Mouse (Mus musculus): ENCODE results near the gene Ttc28. TPM values are rescaled to one million over a fixed set of nuclear protein-coding genes. Genes with fewer than 3 reads are reported as not detected.

Gene Ttc28
- total RNA-seq, 1 experiment = 5.8 TPM

DNA sequence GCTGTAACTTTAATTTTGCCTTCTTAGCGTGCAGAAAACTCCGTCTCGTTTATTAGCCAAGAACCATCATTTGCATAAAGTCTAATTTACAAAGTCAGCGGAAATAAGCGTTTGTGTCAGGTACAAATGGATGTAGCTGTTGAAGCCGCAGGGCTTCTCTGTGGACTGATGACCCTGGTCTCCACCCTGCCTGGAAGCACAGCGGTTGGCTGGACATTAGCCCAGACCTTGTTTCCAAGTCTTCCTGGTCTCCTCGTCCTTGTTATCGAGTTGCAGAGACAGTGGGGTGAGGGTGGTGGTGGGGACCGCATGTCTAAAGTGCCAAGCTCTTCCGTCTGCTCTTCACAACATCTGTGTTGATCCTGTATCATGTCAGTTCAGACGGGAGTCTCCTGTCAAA lies 246.1 kb downstream of the Ttc28 start:
- no peaks in the 10 kb centered on the region for H3K36me3 ChIP-seq (ENCODE audit: control insufficient read depth, insufficient read depth, low read length, poor library complexity, severe bottlenecking)
- in situ Hi-C loops (cut with MboI; ENCODE audit: low sequenced_read_pairs in 2 of 2, unreplicated experiment in 2 of 2) = no loop called here
- H3K4me1 ChIP-seq (ENCODE audit: control insufficient read depth in 2 of 2, insufficient read depth in 2 of 2, low read length in 2 of 2, poor library complexity in 1 of 2) = peaks cover 9 to 32% of the 10 kb centered on the region in 2 experiments; a peak in 3 of 4 replicates
- no peak overlapping the region for H3K9ac ChIP-seq (ENCODE audit: insufficient read depth, low read depth, low read length, poor library complexity, severe bottlenecking)
- TF ChIP-seq ZNF384 (IDR thresholded peaks at IDR 0.05; ENCODE audit: low read depth, low read length) (no peak), ZC3H11A (IDR thresholded peaks at IDR 0.05; ENCODE audit: borderline replicate concordance, low read depth, low read length) (no peak), MAFK (IDR thresholded peaks at IDR 0.05; ENCODE audit: insufficient read depth, low read depth, low read length) (no peak)
- H3K9me3 ChIP-seq (ENCODE audit: control insufficient read depth, insufficient read depth, low read depth, low read length) = no peaks in the 10 kb centered on the region
- H3K4me3 ChIP-seq (ENCODE audit: insufficient read depth in 1 of 2, low read depth in 1 of 2, low read length in 2 of 2, poor library complexity in 1 of 2, severe bottlenecking in 1 of 2) = no peak overlapping the region
- no peak for DNase-seq (ENCODE audit: low read depth, low spot score)
- no peak overlapping the region for H3K27ac ChIP-seq (ENCODE audit: insufficient read depth, low read depth, low read length, poor library complexity, severe bottlenecking)

DNA sequence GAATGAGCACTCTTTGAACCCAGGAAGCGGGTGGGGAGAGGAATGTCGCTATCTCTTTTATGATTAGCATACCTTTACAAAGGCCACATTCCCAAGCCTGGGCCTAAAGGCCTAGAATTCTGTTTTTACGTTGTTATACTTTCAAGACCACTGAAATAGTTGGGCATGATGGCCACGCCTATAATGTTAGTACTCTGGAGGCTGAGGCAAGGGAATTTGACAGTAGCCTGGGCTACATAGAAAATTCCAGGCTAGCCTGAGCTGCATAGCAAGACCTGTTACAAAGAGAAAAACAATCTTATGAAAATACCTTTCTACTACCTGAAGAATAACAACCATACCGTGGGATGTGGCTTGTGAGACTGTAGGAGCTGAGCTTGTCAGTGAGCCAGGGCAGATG lies 248.2 kb downstream of the Ttc28 start:
- Histone ChIP-seq H3K9ac (ENCODE audit: insufficient read depth, low read depth, low read length, poor library complexity, severe bottlenecking) (no peak overlapping the region), H3K4me3 (ENCODE audit: insufficient read depth in 1 of 2, low read depth in 1 of 2, low read length in 2 of 2, poor library complexity in 1 of 2, severe bottlenecking in 1 of 2) (no peak overlapping the region), H3K36me3 (ENCODE audit: control insufficient read depth, insufficient read depth, low read length, poor library complexity, severe bottlenecking) (no peaks in the 10 kb centered on the region), H3K4me1 (ENCODE audit: control insufficient read depth in 2 of 2, insufficient read depth in 2 of 2, low read length in 2 of 2, poor library complexity in 1 of 2) (peaks cover 9 to 34% of the 10 kb centered on the region in 2 experiments; a peak in 3 of 4 replicates), H3K9me3 (ENCODE audit: control insufficient read depth, insufficient read depth, low read depth, low read length) (no peaks in the 10 kb centered on the region), H3K27ac (ENCODE audit: insufficient read depth, low read depth, low read length, poor library complexity, severe bottlenecking) (peak overlapping the region; percentile 57)
- in situ Hi-C loops (cut with MboI; ENCODE audit: low sequenced_read_pairs in 2 of 2, unreplicated experiment in 2 of 2) = no loop called here
- no peak for TF ChIP-seq CHD2 (IDR thresholded peaks at IDR 0.05; ENCODE audit: low read depth, low read length)
- no peak for TF ChIP-seq MAFK (IDR thresholded peaks at IDR 0.05; ENCODE audit: insufficient read depth, low read depth, low read length)
- no peak for TF ChIP-seq ZNF384 (IDR thresholded peaks at IDR 0.05; ENCODE audit: low read depth, low read length)
- TF ChIP-seq ZC3H11A (IDR thresholded peaks at IDR 0.05; ENCODE audit: borderline replicate concordance, low read depth, low read length) = no peak
- no peak for TF ChIP-seq HCFC1 (IDR thresholded peaks at IDR 0.05; ENCODE audit: borderline replicate concordance, insufficient read depth, low read length)
- peak; percentile 45 for DNase-seq (ENCODE audit: low read depth, low spot score)

DNA sequence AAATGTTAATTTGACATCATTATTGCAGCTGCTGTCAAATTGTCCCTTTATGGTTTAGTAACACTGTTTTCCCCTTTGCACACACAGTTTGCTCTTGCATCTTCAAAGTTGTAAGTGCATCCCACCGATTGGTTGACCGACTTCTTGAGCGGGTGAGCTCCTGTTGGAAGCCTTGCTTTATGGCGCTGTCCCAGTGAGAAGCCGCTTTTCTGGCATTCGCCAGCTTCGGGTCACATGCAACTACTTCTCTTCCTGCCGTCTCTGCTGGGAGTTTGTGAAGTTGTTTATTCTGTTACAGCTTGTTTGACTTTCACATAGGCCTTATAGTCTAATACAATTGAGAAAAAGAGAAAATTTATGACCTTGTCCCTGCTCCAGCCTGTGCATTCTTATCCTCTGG lies 250.5 kb downstream of the Ttc28 start:
- no peak overlapping the region for H3K4me3 ChIP-seq (ENCODE audit: insufficient read depth in 1 of 2, low read depth in 1 of 2, low read length in 2 of 2, poor library complexity in 1 of 2, severe bottlenecking in 1 of 2)
- no peak for TF ChIP-seq CHD2 (IDR thresholded peaks at IDR 0.05; ENCODE audit: low read depth, low read length)
- no peak for TF ChIP-seq ZC3H11A (IDR thresholded peaks at IDR 0.05; ENCODE audit: borderline replicate concordance, low read depth, low read length)
- no peak for TF ChIP-seq ZNF384 (IDR thresholded peaks at IDR 0.05; ENCODE audit: low read depth, low read length)
- no peak for TF ChIP-seq HCFC1 (IDR thresholded peaks at IDR 0.05; ENCODE audit: borderline replicate concordance, insufficient read depth, low read length)
- TF ChIP-seq MAFK (IDR thresholded peaks at IDR 0.05; ENCODE audit: insufficient read depth, low read depth, low read length) = no peak
- in situ Hi-C loops (cut with MboI; ENCODE audit: low sequenced_read_pairs in 2 of 2, unreplicated experiment in 2 of 2) = no loop called here

DNA sequence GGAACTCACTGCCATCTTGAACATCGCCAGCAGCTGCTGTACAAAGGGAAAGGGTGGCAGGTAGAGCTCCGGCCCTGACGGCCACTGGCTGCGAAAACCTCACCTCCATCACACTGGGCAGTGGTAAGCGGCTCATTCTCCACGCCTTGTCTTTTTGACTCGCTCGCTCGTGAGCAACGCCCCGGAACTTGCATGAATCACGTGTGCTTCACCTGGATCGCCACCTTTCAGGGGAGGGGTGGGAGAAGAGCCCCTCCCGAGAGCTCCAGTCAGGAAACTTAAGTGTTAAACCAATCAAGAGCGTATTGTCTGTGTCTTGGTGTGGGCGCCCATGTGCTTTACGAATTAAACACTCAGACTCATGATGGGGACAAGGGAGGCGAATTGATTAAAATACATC lies 252.0 kb downstream of the Ttc28 start:
- Histone ChIP-seq H3K4me3 (ENCODE audit: insufficient read depth in 1 of 2, low read depth in 1 of 2, low read length in 2 of 2, poor library complexity in 1 of 2, severe bottlenecking in 1 of 2) (peak overlapping the region in 1 of 2 experiments; percentile 36; a peak in 1 of 4 replicates), H3K9ac (ENCODE audit: insufficient read depth, low read depth, low read length, poor library complexity, severe bottlenecking) (peak overlapping the region; percentile 13; the same call in 1 of the 2 replicates), H3K27ac (ENCODE audit: insufficient read depth, low read depth, low read length, poor library complexity, severe bottlenecking) (no peak overlapping the region), H3K9me3 (ENCODE audit: control insufficient read depth, insufficient read depth, low read depth, low read length) (no peaks in the 10 kb centered on the region), H3K36me3 (ENCODE audit: control insufficient read depth, insufficient read depth, low read length, poor library complexity, severe bottlenecking) (no peaks in the 10 kb centered on the region), H3K4me1 (ENCODE audit: control insufficient read depth in 2 of 2, insufficient read depth in 2 of 2, low read length in 2 of 2, poor library complexity in 1 of 2) (peaks cover 7 to 19% of the 10 kb centered on the region in 2 experiments; a peak in 3 of 4 replicates)
- no peak for DNase-seq (ENCODE audit: low read depth, low spot score)
- in situ Hi-C loops (cut with MboI; ENCODE audit: low sequenced_read_pairs in 2 of 2, unreplicated experiment in 2 of 2) = no loop called here
- TF ChIP-seq ZC3H11A (IDR thresholded peaks at IDR 0.05; ENCODE audit: borderline replicate concordance, low read depth, low read length) = no peak

More for the DNA sequence above, 250.5 kb downstream of the Ttc28 start:
- no peak overlapping the region for H3K9ac ChIP-seq (ENCODE audit: insufficient read depth, low read depth, low read length, poor library complexity, severe bottlenecking)
- no peaks in the 10 kb centered on the region for H3K36me3 ChIP-seq (ENCODE audit: control insufficient read depth, insufficient read depth, low read length, poor library complexity, severe bottlenecking)
- peaks cover 9 to 26% of the 10 kb centered on the region in 2 experiments; a peak in 3 of 4 replicates for H3K4me1 ChIP-seq (ENCODE audit: control insufficient read depth in 2 of 2, insufficient read depth in 2 of 2, low read length in 2 of 2, poor library complexity in 1 of 2)
- H3K27ac ChIP-seq (ENCODE audit: insufficient read depth, low read depth, low read length, poor library complexity, severe bottlenecking) = no peak overlapping the region
- DNase-seq (ENCODE audit: low read depth, low spot score) = no peak
- H3K9me3 ChIP-seq (ENCODE audit: control insufficient read depth, insufficient read depth, low read depth, low read length) = no peaks in the 10 kb centered on the region

DNA sequence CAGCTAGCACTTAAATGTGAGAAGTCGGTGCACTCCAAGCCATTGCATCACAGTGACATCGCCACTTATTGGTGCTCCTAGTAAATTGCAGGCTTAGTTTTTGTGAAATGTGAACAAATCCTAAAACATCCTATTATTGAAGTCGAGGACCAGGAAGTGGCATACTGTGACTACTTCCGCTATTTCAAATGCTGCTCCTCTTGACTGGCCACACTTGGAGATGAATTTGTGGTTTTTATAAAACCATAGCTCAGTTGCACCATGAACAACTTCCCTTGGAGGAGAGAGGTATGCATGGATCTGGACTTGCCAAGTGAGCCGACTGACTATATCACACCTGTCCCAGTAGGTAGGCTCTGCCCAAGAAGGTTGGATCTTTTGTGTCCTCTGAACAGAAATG lies 253.5 kb downstream of the Ttc28 start:
- Histone ChIP-seq H3K4me3 (ENCODE audit: insufficient read depth in 1 of 2, low read depth in 1 of 2, low read length in 2 of 2, poor library complexity in 1 of 2, severe bottlenecking in 1 of 2) (no peak overlapping the region), H3K36me3 (ENCODE audit: control insufficient read depth, insufficient read depth, low read length, poor library complexity, severe bottlenecking) (no peaks in the 10 kb centered on the region), H3K4me1 (ENCODE audit: control insufficient read depth in 2 of 2, insufficient read depth in 2 of 2, low read length in 2 of 2, poor library complexity in 1 of 2) (peaks cover under 1 to 12% of the 10 kb centered on the region in 2 experiments; a peak in 2 of 4 replicates), H3K9ac (ENCODE audit: insufficient read depth, low read depth, low read length, poor library complexity, severe bottlenecking) (no peak overlapping the region), H3K9me3 (ENCODE audit: control insufficient read depth, insufficient read depth, low read depth, low read length) (no peaks in the 10 kb centered on the region), H3K27ac (ENCODE audit: insufficient read depth, low read depth, low read length, poor library complexity, severe bottlenecking) (no peak overlapping the region)
- no peak for DNase-seq (ENCODE audit: low read depth, low spot score)
- no peak for TF ChIP-seq ZC3H11A (IDR thresholded peaks at IDR 0.05; ENCODE audit: borderline replicate concordance, low read depth, low read length)
- no peak for TF ChIP-seq MAFK (IDR thresholded peaks at IDR 0.05; ENCODE audit: insufficient read depth, low read depth, low read length)
- TF ChIP-seq ZNF384 (IDR thresholded peaks at IDR 0.05; ENCODE audit: low read depth, low read length) = no peak
- no peak for TF ChIP-seq HCFC1 (IDR thresholded peaks at IDR 0.05; ENCODE audit: borderline replicate concordance, insufficient read depth, low read length)
- TF ChIP-seq CHD2 (IDR thresholded peaks at IDR 0.05; ENCODE audit: low read depth, low read length) = no peak
- in situ Hi-C loops (cut with MboI; ENCODE audit: low sequenced_read_pairs in 2 of 2, unreplicated experiment in 2 of 2) = no loop called here
